In genomic region chr5:88857311-88857710, GRCm38 (mm10) we compare ENCODE assay signal across 15 mouse cellular contexts.
"Had no signal": no experiment of that assay in that cellular context is flagged by ENCODE, and none has a peak within 500 bp of the region (broad histone marks: within the 10 kb centered on the region; RNA-seq: fewer than 3 reads in every experiment).

No protein-coding gene starts in this region.

- DNase-seq: gastrocnemius, adult 2 months; gastrocnemius, postnatal 10 days; gastrocnemius, postnatal 25 days; heart, adult 2 months; heart, postnatal 4 days; kidney, adult 18-20 months; kidney, adult 8-10 months; kidney, postnatal 10 days; kidney, postnatal 25 days; kidney, postnatal 4 days; liver; liver, embryonic 13.5 days had no signal

- ATAC-seq: hindbrain, embryonic 16.5 days; inflammation-experienced regulatory T-cells, adult 6 months; intestine, embryonic 15.5 days had no signal
